Mouse (Mus musculus) MEL (cell line): ENCODE measurements around the gene Rfx4. TPM values are rescaled to one million over a fixed set of nuclear protein-coding genes. Genes with fewer than 3 reads are reported as not detected.

Source experiments
- DNase-seq: peaks from one replicate; pipeline ENCODE4 v3.0.0; 2011; ENCODE audit warnings: low read depth, low spot score
- H3K27ac ChIP-seq: 2 replicates; pipeline ENCODE4 v1.5.1; 2012; ENCODE audit warnings: low read depth, mild to moderate bottlenecking, control low read depth, low read length, moderate library complexity; ENCODE audit not compliant: control insufficient read depth
- H3K27me3 ChIP-seq, 2 experiments: fragments of 150-350 bp in 1 of 2; sonication (generic) in 1 of 2; 2 replicates each; pipeline ENCODE4 v1.6.1; 2012; ENCODE audit warnings: low read length in 2 of 2, mild to moderate bottlenecking in 2 of 2, improper control_type of control experiment in 1 of 2, moderate library complexity in 1 of 2; ENCODE audit not compliant: insufficient read depth in 2 of 2, control insufficient read depth in 1 of 2
- H3K36me3 ChIP-seq, 2 experiments: 2 replicates each; pipeline ENCODE4 v1.6.1; 2012 to 2014; ENCODE audit warnings: low read length in 2 of 2, improper control_type of control experiment in 1 of 2, inconsistent platforms in 1 of 2, mild to moderate bottlenecking in 1 of 2; ENCODE audit not compliant: insufficient read depth in 2 of 2, control insufficient read depth in 1 of 2
- H3K4me1 ChIP-seq, 2 experiments: fragments of 150-350 bp in 1 of 2; sonication (generic) in 1 of 2; 2 replicates each; pipeline ENCODE4 v1.6.1; 2012; ENCODE audit warnings: low read length in 2 of 2, improper control_type of control experiment in 1 of 2, mild to moderate bottlenecking in 1 of 2; ENCODE audit not compliant: insufficient read depth in 2 of 2, control insufficient read depth in 1 of 2
- H3K4me3 ChIP-seq, 2 experiments: fragments of 150-350 bp in 1 of 2; sonication (generic) in 1 of 2; 2 replicates each; pipeline ENCODE4 v1.5.1; 2012; ENCODE audit warnings: low read depth in 2 of 2, low read length in 2 of 2, mild to moderate bottlenecking in 2 of 2, moderate library complexity in 2 of 2, control low read depth in 1 of 2, improper control_type of control experiment in 1 of 2; ENCODE audit not compliant: control insufficient read depth in 1 of 2, insufficient read depth in 1 of 2
- H3K79me2 ChIP-seq: 2 replicates; pipeline ENCODE4 v1.6.1; 2012; ENCODE audit warnings: mild to moderate bottlenecking, low read length, moderate library complexity; ENCODE audit not compliant: control insufficient read depth, poor library complexity, insufficient read depth
- H3K9ac ChIP-seq: 2 replicates; pipeline ENCODE4 v1.6.1; 2012; ENCODE audit warnings: low read depth, mild to moderate bottlenecking, control low read depth, low read length, moderate library complexity; ENCODE audit not compliant: control insufficient read depth, poor library complexity, severe bottlenecking
- H3K9me3 ChIP-seq: fragments of 150-350 bp; sonication (generic); replicated peaks from 2 replicates; pipeline ENCODE4 v1.6.1; 2012; ENCODE audit warnings: mild to moderate bottlenecking, low read length, improper control_type of control experiment, moderate library complexity; ENCODE audit not compliant: insufficient read depth
- BHLHE40 ChIP-seq: IDR thresholded peaks from 2 replicates; pipeline ENCODE4 v1.6.1; 2012; ENCODE audit warnings: low read depth, mild to moderate bottlenecking, inconsistent platforms, low read length, improper control_type of control experiment, borderline replicate concordance
- CHD1 ChIP-seq: IDR thresholded peaks from 2 replicates; pipeline ENCODE4 v1.6.1; 2012; ENCODE audit warnings: low read depth, mild to moderate bottlenecking, inconsistent platforms, low read length, improper control_type of control experiment
- CTCF ChIP-seq, 3 experiments: IDR thresholded peaks in 2 of 3; conservative IDR thresholded peaks in 1 of 3; 2 replicates each; pipeline ENCODE4 v1.5.1; 2011 to 2012; ENCODE audit warnings: low read length in 3 of 3, low read depth in 2 of 3, mild to moderate bottlenecking in 2 of 3, improper control_type of control experiment in 1 of 3, inconsistent platforms in 1 of 3, mixed read lengths in 1 of 3, moderate library complexity in 1 of 3; ENCODE audit not compliant: control insufficient read depth in 1 of 3, insufficient read depth in 1 of 3, poor library complexity in 1 of 3, severe bottlenecking in 1 of 3
- E2F4 ChIP-seq: IDR thresholded peaks from 2 replicates; pipeline ENCODE4 v1.6.1; 2011; ENCODE audit warnings: low read depth, low read length, improper control_type of control experiment, borderline replicate concordance
- ELF1 ChIP-seq: IDR thresholded peaks from 2 replicates; pipeline ENCODE4 v1.6.1; 2014; ENCODE audit warnings: low read depth, mild to moderate bottlenecking, inconsistent platforms, low read length, improper control_type of control experiment, moderate library complexity
- ETS1 ChIP-seq: IDR thresholded peaks from 2 replicates; pipeline ENCODE4 v1.6.1; 2012; ENCODE audit warnings: low read depth, mild to moderate bottlenecking, inconsistent platforms, low read length, improper control_type of control experiment, moderate library complexity
- JUND ChIP-seq: IDR thresholded peaks from 2 replicates; pipeline ENCODE4 v1.6.1; 2011; ENCODE audit warnings: low read depth, mild to moderate bottlenecking, improper control_type of control experiment, low read length
- MAX ChIP-seq: IDR thresholded peaks from 2 replicates; pipeline ENCODE4 v1.6.1; 2011; ENCODE audit warnings: low read length, improper control_type of control experiment
- MXI1 ChIP-seq: IDR thresholded peaks from 2 replicates; pipeline ENCODE4 v1.6.1; 2011; ENCODE audit warnings: mild to moderate bottlenecking, low read depth, low read length, improper control_type of control experiment
- NELFE ChIP-seq: IDR thresholded peaks from 2 replicates; pipeline ENCODE4 v1.6.1; 2011; ENCODE audit warnings: low read depth, low read length, improper control_type of control experiment
- POLR2A ChIP-seq, 2 experiments: IDR thresholded peaks; 2 replicates each; pipeline ENCODE4 v1.6.1; 2011 to 2012; ENCODE audit warnings: low read length in 2 of 2, mild to moderate bottlenecking in 2 of 2, control low read depth in 1 of 2, improper control_type of control experiment in 1 of 2, low read depth in 1 of 2, moderate library complexity in 1 of 2; ENCODE audit not compliant: control insufficient read depth in 1 of 2, insufficient read depth in 1 of 2, poor library complexity in 1 of 2
- POLR2AphosphoS5 ChIP-seq: IDR thresholded peaks from 2 replicates; pipeline ENCODE4 v1.6.1; 2012; ENCODE audit warnings: low read depth, borderline replicate concordance, mild to moderate bottlenecking, inconsistent platforms, low read length, moderate library complexity, mixed read lengths
- USF2 ChIP-seq, 2 experiments: IDR thresholded peaks; 2 replicates each; pipeline ENCODE4 v1.6.1; 2011 to 2012; ENCODE audit warnings: improper control_type of control experiment in 2 of 2, low read length in 2 of 2, borderline replicate concordance in 1 of 2, inconsistent platforms in 1 of 2, low read depth in 1 of 2, mild to moderate bottlenecking in 1 of 2; ENCODE audit not compliant: insufficient read depth in 1 of 2
- ZMIZ1 ChIP-seq: IDR thresholded peaks from 2 replicates; pipeline ENCODE4 v1.6.1; 2012; ENCODE audit warnings: low read depth, mild to moderate bottlenecking, inconsistent platforms, low read length, improper control_type of control experiment, moderate library complexity
- polyA plus RNA-seq, 2 experiments: library from polyadenylated mRNA; stranded (reverse) in 1 of 2; unstranded in 1 of 2; fragments of >175 nt in 1 of 2; fragments of >200 nt in 1 of 2; gene quantifications; 2 replicates each; pipeline versions ENCODE4 v1.2.1 to v1.2.4; 2012; ENCODE audit warnings: low replicate concordance in 2 of 2, low read depth in 1 of 2; ENCODE audit not compliant: insufficient read length in 2 of 2, insufficient read depth in 1 of 2, missing spikeins in 1 of 2
- total RNA-seq: library from RNA; depleted of rRNA; stranded (reverse); fragments of 300-350 nt; gene quantifications from 2 replicates; pipeline ENCODE4 v1.2.3, GENCODE M21; 2012

The Rfx4 gene
- total and polyA plus RNA-seq, 3 experiments, result not detected

DNA sequence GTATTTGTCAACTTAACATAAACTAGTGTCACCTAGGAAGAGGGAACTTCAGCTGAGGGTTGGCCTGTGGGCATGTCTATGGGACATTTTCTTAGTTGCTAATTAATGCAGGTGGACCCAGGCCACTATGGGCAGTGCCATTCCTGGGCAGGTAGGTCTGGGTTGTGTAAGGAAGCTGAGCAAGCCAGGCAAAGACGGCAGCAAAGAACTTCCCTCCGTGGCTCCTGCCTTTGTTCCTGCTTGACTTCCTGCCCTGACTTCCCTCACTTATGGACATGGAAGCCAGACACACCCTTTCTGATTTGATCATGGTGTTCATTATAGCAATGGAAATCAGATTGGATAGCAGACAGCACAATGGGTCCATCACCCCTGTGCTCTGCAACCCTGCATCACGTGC is 49.7 kb downstream of the Rfx4 start:
- Histone ChIP-seq H3K4me3 (no peak overlapping the region), H3K9me3 (no peaks in the 10 kb centered on the region), H3K9ac (no peak overlapping the region)

DNA sequence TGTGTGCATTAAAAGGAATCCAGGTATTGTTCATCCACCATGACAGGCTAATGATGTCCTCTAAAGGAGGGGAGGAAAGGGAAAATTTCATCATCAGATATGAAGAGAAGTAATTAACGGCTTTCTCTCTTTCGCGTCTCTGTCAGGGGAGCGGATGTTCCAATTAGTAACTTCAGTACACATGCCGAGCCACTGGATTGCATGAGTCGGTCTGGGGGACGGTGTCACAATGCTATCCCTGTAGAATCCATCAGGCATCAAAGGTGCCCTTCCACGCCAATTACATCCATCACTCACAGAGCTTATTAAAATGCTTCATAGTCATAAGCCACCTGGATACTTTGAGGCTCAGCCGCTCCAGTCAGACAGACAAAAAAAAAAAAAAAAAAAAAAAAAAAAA is 51.3 kb downstream of the Rfx4 start:
- Histone ChIP-seq H3K27ac (no peak overlapping the region), H3K4me1 (no peaks in the 10 kb centered on the region), H3K27me3 (peaks cover 1 to 2% of the 10 kb centered on the region in 2 experiments; a peak in 2 of 4 replicates), H3K36me3 (no peaks in the 10 kb centered on the region), H3K9me3 (no peaks in the 10 kb centered on the region), H3K79me2 (no peaks in the 10 kb centered on the region), H3K9ac (no peak overlapping the region), H3K4me3 (no peak overlapping the region)
- TF ChIP-seq CTCF (IDR thresholded peaks at IDR 0.05 in 2 of 3, conservative IDR thresholded peaks at IDR 0.05 in 1 of 3; ENCODE audit: control insufficient read depth in 1 of 3, insufficient read depth in 1 of 3, low read depth in 2 of 3, low read length in 3 of 3, poor library complexity in 1 of 3, severe bottlenecking in 1 of 3) (no peak), POLR2A (IDR thresholded peaks at IDR 0.05; ENCODE audit: control insufficient read depth in 1 of 2, insufficient read depth in 1 of 2, low read depth in 1 of 2, low read length in 2 of 2, poor library complexity in 1 of 2) (no peak), BHLHE40 (no peak), E2F4 (no peak), MXI1 (no peak), CHD1 (no peak), USF2 (IDR thresholded peaks at IDR 0.05; ENCODE audit: borderline replicate concordance in 1 of 2, insufficient read depth in 1 of 2, low read depth in 1 of 2, low read length in 2 of 2) (no peak)
- no peak for DNase-seq

More for the DNA sequence above, 49.7 kb downstream of the Rfx4 start:
- TF ChIP-seq MAX (no peak), ELF1 (no peak), JUND (no peak), NELFE (no peak), CHD1 (no peak), POLR2AphosphoS5 (no peak), ZMIZ1 (no peak), ETS1 (no peak)
- DNase-seq, result no peak
- H3K79me2 ChIP-seq, result no peaks in the 10 kb centered on the region
- peaks cover 0 to 2% of the 10 kb centered on the region in 2 experiments; a peak in 1 of 4 replicates for H3K36me3 ChIP-seq
- no peaks in the 10 kb centered on the region for H3K27me3 ChIP-seq
- H3K4me1 ChIP-seq, result peaks cover 0 to 4% of the 10 kb centered on the region in 2 experiments; a peak in 2 of 4 replicates
- no peak overlapping the region for H3K27ac ChIP-seq
